Mouse (Mus musculus) forebrain, embryonic 11.5 days (tissue): ENCODE measurements around the gene Prep. TPM values are rescaled to one million over a fixed set of nuclear protein-coding genes. Genes with fewer than 3 reads are reported as not detected.
A peak's percentile ranks its signal among the peaks of the same experiment; 100 is the strongest.
"Not testable (repeated sequence)": the region's sequence is repeated elsewhere in the genome, so short reads cannot be mapped to it uniquely, and the experiment has no call there.

Experiments used
- ATAC-seq: fragments of 200-750 bp; cut with Nextera tagmentation; replicated peaks from 2 replicates; pipeline ENCODE4 v1.8.0; 2017; ENCODE audit warnings: moderate TSS enrichment; ENCODE audit not compliant: low FRiP score
- DNase-seq: peaks from one replicate; pipeline ENCODE4 v3.0.0-alpha.2; 2017; ENCODE audit warnings: low spot score
- H3K27ac ChIP-seq: fragments of 300-500 bp; sonication (generic); 2 replicates; pipeline ENCODE4 v1.5.1; 2014; ENCODE audit warnings: low read depth, low read length
- H3K27me3 ChIP-seq: fragments of 300-500 bp; sonication (generic); 2 replicates; pipeline ENCODE4 v1.6.1; 2014; ENCODE audit warnings: mild to moderate bottlenecking, low read length, mixed read lengths; ENCODE audit not compliant: control insufficient read depth, insufficient read depth
- H3K36me3 ChIP-seq: fragments of 300-500 bp; sonication (generic); 2 replicates; pipeline ENCODE4 v1.6.1; 2014; ENCODE audit warnings: mild to moderate bottlenecking, low read length, moderate library complexity, mixed read lengths; ENCODE audit not compliant: control insufficient read depth, insufficient read depth
- H3K4me1 ChIP-seq: fragments of 300-500 bp; sonication (generic); replicated peaks from 2 replicates; pipeline ENCODE4 v1.6.1; 2014; ENCODE audit warnings: low read length, mixed read lengths; ENCODE audit not compliant: control insufficient read depth, insufficient read depth
- H3K4me2 ChIP-seq: fragments of 300-500 bp; sonication (generic); 2 replicates; pipeline ENCODE4 v1.6.1; 2014; ENCODE audit warnings: low read depth, mild to moderate bottlenecking, low read length, moderate library complexity, mixed read lengths; ENCODE audit not compliant: severe bottlenecking
- H3K4me3 ChIP-seq: fragments of 300-500 bp; sonication (generic); 2 replicates; pipeline ENCODE4 v1.5.1; 2014; ENCODE audit warnings: low read depth, low read length
- H3K9ac ChIP-seq: fragments of 300-500 bp; sonication (generic); 2 replicates; pipeline ENCODE4 v1.6.1; 2014; ENCODE audit warnings: low read length
- H3K9me3 ChIP-seq: fragments of 300-500 bp; sonication (generic); 2 replicates; pipeline ENCODE4 v1.6.1; 2016; ENCODE audit warnings: low read length, mixed read lengths; ENCODE audit not compliant: control insufficient read depth
- WGBS: fragments of 180-500 bp; shearing (Covaris S2); extraction: QIAGEN DNeasy Blood & Tissue Kit; methylation state at CpG from one replicate; pipeline ENCODE4 v1.1.7; 2014; 5-methylcytosine and 5-hydroxymethylcytosine counted together
- polyA plus RNA-seq: library from polyadenylated mRNA; unstranded; fragments of >200 nt; fragmentation: Nextera tagmentation; extraction: Ambion mirVana; gene quantifications from 2 replicates; pipeline ENCODE4 v1.2.1, GENCODE M21; 2014

Gene Prep
- polyA plus RNA-seq, 1 experiment from 2014 or later = 28.8 TPM

DNA sequence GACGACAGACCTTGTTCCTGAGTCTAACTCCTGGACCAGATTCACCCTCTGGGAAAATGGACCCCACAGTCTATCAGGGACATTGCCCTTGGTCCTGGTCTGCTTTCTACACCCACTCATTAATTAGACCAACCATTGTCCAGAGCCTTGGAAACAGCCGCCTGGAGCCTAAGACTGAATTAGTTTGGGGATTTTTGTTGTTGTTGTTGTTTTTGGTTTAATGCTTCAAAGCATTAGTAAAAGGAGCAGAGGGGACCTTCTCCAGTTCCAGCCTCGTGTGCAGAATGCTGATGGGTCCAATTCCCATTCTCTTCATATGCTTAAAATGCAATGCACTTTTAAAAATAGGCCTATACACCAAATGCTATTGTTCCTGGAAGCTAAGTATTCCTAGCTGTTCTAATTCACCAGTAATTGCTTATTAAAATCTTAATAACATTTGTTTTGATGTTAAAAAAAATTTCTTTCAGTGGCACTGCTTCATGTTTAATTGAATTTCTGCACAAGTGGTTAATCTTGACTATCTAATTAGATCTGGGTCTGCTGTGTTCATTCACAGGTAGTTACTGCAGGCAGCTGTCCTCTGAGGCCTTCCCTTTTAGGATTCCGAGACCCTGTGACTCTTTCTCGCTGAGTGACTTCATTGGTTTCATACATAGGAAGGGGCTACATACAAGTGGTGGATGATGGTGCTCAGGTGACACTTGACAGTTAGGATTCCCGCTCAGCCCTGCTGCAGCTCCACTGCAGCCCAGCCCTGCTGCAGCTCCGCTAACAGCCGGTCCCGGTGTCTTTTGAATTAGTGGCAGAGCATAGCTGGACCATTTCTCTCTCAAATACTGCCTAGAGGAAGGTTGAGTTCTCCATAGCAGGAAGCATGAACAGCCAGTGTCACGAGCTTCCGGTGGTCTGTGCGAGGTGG, 85.0 kb downstream of the Prep start:
- Histone ChIP-seq H3K4me2 (no peak overlapping the region), H3K9ac (no peak overlapping the region), H3K27me3 (no peaks in the 10 kb centered on the region), H3K27ac (no peak overlapping the region), H3K9me3 (no peaks in the 10 kb centered on the region), H3K36me3 (no peaks in the 10 kb centered on the region; the same call in 1 of the 2 replicates), H3K4me1 (peaks cover 5% of the 10 kb centered on the region; the same call in 1 of the 2 replicates), H3K4me3 (no peak overlapping the region)
- ATAC-seq (peak; percentile 13; the same call in 1 of the 2 replicates), DNase-seq (no peak)
- 79% methylated on average over 12 of the region's 12 CpGs for WGBS

DNA sequence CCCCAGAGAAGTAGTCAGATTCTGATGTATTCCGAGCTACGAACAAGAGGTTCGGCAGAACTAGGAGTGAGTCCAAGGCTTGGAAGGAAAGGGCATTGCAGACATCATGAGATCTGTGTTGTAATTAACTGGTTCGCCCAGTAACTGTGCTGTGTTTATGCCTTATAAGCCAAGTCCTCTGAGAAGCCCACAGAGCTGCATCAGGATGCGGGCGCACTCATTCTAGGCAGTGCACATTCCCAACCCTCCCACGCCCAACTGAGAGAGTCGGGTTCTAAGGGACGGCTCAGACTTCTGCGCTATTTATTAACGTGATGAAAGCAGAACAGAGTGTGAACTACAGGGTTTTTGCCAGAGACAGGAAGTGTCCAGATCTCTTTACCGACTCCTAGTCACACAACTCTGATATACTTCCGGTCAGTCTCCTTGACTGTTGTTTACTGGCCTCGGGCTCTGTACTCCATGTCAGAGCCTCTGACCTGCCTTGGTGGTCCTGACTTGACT, 87.6 kb downstream of the Prep start:
- 92% methylated on average over 14 of the region's 14 CpGs for WGBS
- Histone ChIP-seq H3K9me3 (no peaks in the 10 kb centered on the region), H3K36me3 (no peaks in the 10 kb centered on the region; the same call in 1 of the 2 replicates), H3K4me1 (peaks cover 5% of the 10 kb centered on the region; the same call in 1 of the 2 replicates), H3K27ac (no peak overlapping the region), H3K27me3 (no peaks in the 10 kb centered on the region), H3K9ac (no peak overlapping the region), H3K4me2 (no peak overlapping the region), H3K4me3 (no peak overlapping the region)
- no peak for DNase-seq
- ATAC-seq = no peak

DNA sequence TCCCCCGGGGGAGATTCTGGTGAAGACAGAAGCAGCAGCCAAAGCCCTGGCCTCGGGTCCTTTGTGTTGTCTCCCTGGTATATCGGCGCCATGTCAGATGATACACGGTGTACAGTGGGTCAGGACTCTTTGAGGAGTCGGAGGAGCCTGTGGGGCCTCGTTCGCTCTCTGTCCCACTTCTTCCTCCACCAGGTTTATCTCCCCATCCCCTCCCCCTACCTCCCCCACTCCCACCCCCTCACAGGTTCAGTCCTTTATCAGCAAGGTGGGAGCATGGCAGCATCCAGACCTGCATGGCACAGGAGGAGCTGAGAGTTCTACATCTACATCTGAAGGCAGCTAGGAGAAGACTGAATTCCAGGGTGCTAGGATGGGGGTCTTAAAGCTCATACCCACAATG, 98.8 kb downstream of the Prep start:
- Histone ChIP-seq H3K27me3 (no peaks in the 10 kb centered on the region), H3K4me3 (no peak overlapping the region), H3K9ac (no peak overlapping the region), H3K4me1 (no peaks in the 10 kb centered on the region), H3K4me2 (no peak overlapping the region), H3K36me3 (no peaks in the 10 kb centered on the region), H3K9me3 (no peaks in the 10 kb centered on the region), H3K27ac (no peak overlapping the region)
- ATAC-seq (no peak), DNase-seq (no peak)
- 92% methylated on average over 8 of the region's 8 CpGs for WGBS

DNA sequence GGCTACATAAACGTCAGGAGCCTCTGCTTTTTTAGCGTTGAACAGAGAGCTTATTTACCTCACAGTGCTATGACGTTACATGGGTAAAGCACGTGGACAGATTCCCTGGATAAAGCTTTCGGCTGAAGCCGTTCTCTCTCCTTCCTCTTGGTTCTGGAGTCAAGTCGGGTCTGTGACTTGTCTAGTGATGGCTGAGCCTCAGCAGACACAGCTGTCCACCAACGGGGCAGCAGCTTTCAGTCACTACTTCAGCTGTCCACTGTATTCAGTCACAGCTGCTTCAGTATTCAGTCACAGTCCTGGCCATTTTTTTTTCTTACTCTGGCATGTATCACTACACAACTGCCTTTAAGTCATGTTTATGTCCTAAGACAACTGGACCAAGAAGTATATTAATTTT, 106.9 kb downstream of the Prep start:
- Histone ChIP-seq H3K4me3 (no peak overlapping the region), H3K9me3 (no peaks in the 10 kb centered on the region), H3K9ac (no peak overlapping the region), H3K27me3 (no peaks in the 10 kb centered on the region), H3K27ac (no peak overlapping the region), H3K4me1 (no peaks in the 10 kb centered on the region), H3K4me2 (no peak overlapping the region), H3K36me3 (no peaks in the 10 kb centered on the region)
- ATAC-seq (no peak), DNase-seq (no peak)
- 88% methylated on average over 8 of the region's 8 CpGs for WGBS

DNA sequence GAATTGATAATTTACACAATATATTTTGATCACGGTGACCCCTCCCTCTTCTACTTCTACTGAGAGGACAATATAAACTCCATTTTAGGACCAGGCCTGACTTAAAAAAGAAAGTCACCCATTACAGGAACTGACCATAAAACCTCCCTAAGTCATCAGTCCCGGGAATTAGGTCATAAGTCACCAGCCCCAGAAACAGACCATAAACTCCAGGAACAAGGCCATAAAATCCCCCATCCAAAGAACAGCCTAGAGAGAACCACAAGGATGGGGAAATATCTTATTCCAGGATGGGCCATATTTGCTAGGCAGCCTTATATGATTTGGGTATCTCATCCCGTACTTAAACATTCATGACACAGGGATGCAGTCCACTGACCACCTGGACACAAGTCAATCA, 107.3 kb downstream of the Prep start:
- Histone ChIP-seq H3K9ac (no peak overlapping the region), H3K27ac (no peak overlapping the region), H3K4me1 (no peaks in the 10 kb centered on the region), H3K36me3 (no peaks in the 10 kb centered on the region), H3K9me3 (no peaks in the 10 kb centered on the region), H3K27me3 (no peaks in the 10 kb centered on the region), H3K4me3 (no peak overlapping the region), H3K4me2 (no peak overlapping the region)
- 89% methylated on average over 3 of the region's 3 CpGs for WGBS
- DNase-seq (no peak), ATAC-seq (no peak)

DNA sequence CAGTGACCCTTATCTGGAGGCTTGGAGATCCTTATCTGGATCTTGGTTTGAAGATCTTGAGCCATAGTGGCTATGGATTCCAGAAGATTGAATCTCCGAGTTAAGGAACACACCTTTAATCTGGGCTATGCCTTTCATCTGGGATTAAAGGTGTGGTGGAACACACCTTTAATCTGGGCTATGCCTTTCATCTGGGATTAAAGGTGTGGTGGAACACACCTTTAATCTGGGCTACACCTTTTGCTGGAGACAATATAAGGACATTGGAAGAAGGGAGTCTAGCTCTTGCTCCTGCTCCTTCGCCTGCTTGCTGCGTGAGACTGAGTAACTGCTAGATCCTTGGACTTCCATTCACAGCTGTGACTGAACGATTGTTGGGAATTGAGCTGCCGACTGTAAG, 110.8 kb downstream of the Prep start, which contains the start of gene Popdc3:
TSS of gene Popdc3 (plus strand) at position 301 of the 400 bp plus-strand sequence.
- not testable (repeated sequence) for H3K9me3 ChIP-seq, H3K9ac ChIP-seq, H3K4me3 ChIP-seq, DNase-seq, H3K4me2 ChIP-seq, H3K27me3 ChIP-seq, H3K27ac ChIP-seq, ATAC-seq, H3K4me1 ChIP-seq, H3K36me3 ChIP-seq
- no CpG with 5 or more reads among the region's 5 CpGs for WGBS

DNA sequence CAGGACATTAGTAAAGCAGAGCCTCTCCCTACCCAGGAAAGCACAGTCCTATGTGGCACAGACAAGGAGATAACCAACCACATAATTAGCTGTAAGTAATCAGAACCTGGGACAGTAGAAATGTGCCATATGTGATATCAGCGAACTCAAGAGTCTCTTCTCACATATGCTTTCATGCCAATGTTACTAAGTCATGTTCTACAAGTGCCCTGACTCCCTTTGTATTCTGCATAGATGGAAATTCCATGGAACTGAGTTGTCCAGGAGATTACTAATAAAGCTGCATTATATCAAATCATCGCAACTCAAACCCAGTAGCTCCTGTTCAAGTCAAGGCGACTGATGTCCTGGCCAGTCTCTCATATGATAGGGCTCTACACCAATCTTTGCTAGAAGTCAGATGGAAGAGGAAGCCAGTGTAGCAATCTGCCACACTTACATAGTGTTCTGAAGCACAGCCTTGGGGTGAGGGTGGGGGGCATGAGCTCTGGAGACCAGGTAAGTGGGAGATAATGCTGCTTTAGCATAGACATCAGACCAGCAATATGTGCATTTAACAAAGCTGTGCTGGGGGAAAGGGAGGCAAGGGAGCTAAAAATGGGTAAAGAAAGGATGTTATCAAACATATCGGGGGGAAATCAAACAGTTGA, 113.8 kb downstream of the Prep start:
- H3K4me2 ChIP-seq = no peak overlapping the region
- H3K27ac ChIP-seq = no peak overlapping the region
- H3K36me3 ChIP-seq = no peaks in the 10 kb centered on the region
- ATAC-seq (no peak), DNase-seq (no peak)
- H3K9ac ChIP-seq = no peak overlapping the region
- no peaks in the 10 kb centered on the region for H3K9me3 ChIP-seq
- 93% methylated on average over 4 of the region's 4 CpGs for WGBS
- no peaks in the 10 kb centered on the region for H3K4me1 ChIP-seq
- H3K27me3 ChIP-seq = no peaks in the 10 kb centered on the region
- H3K4me3 ChIP-seq = no peak overlapping the region

DNA sequence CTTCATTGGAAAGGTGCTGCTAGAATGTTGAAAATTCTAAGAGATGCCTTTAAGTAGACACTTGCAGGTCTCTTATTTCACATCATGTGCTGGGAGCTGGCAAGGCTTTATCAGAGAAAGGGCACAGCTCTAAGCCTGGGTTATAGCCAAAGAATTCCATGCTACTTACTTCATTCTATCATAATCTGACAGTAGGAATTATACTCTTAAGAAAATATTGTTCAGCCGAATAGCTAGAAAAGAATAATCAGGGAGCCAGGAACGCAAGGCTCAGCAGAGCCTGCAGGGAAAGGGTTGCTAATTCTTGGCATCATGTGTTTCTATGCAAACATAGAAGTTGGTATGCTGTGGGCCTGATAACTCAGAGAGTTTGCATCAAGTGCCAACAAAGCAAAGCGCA, 114.3 kb downstream of the Prep start:
- no peaks in the 10 kb centered on the region for H3K36me3 ChIP-seq
- no peaks in the 10 kb centered on the region for H3K27me3 ChIP-seq
- no peak overlapping the region for H3K4me3 ChIP-seq
- no peaks in the 10 kb centered on the region for H3K9me3 ChIP-seq
- no peak for ATAC-seq
- H3K9ac ChIP-seq = no peak overlapping the region
- no peaks in the 10 kb centered on the region for H3K4me1 ChIP-seq
- H3K27ac ChIP-seq = no peak overlapping the region
- 96% methylated on average over 3 of the region's 3 CpGs for WGBS
- no peak overlapping the region for H3K4me2 ChIP-seq
- no peak for DNase-seq
